Mouse (Mus musculus): ENCODE measurements around the gene Gm26938.
A peak's percentile ranks its signal among the peaks of the same experiment; 100 is the strongest.

Gene Gm26938

DNA sequence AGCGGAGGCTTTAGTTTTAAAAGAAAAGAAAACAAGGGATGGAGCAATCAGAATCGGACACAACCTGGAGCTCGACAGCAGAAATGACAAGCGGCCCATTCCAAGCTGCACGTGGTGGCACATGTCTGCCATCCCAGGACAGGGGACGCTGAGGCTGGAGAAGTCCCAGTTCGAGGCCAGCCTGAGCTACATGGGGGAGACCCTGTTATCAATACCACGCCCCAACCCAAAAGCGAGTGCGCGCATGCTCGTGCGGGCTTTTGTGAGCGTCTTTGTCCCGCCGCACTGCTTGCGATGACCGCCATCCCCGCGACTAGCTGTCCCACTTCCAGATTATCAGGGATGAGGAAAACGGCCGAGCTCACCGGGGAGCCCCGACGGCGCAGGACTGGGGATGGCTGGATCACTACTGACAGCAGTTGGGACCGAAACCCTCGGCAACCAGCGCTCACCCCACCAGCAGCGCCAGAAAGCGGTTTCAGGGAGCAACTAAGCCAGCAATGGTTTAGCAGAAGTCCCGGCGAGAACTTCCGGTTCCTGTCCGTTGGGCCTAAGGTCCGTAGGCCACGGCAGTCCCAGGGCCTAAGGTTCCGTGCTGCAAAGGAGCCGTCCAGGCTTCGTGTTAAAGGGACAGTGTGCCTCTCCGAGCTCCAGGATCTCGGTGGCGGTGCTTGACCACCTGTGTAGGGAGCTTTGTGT lies at the start of gene Gm26938, which contains the start of gene Psmg3:
TSS of gene Gm26938 (minus strand) at position 51 of the 699 bp plus-strand sequence.
TSS of gene Psmg3 (minus strand) at position 529 of the 699 bp plus-strand sequence.
- peak; percentile 90 to 96 for DNase-seq (ENCODE audit: low spot score in 2 of 2)

- no peak for DNase-seq (ENCODE audit: low spot score in 2 of 2)
Observed at GRCm38 (mm10) chr5:139871526-139871925, 45.3 kb upstream of the Gm26938 start.

DNA sequence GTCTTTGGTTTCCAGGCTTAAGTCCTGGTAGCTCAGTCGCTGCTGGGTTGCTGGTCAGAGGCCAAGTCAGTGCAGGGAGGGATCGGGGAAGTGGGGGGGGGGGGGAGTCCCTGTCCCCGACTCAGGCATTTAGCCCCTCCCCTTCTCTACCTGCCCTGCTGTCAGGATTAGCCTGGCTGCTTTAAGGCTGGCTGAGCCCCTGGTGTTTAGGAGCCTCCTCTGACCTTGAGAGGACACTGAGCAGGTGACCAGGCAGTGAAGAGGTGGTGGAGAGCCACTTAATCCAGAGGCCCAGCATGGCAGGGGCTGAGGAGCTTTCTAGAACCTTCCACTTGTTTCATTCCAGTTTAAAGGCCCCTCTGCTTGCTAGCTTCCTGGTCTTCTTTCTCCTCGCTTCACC lies 44.7 kb upstream of the Gm26938 start:
- no peak for DNase-seq (ENCODE audit: low spot score in 2 of 2)

DNA sequence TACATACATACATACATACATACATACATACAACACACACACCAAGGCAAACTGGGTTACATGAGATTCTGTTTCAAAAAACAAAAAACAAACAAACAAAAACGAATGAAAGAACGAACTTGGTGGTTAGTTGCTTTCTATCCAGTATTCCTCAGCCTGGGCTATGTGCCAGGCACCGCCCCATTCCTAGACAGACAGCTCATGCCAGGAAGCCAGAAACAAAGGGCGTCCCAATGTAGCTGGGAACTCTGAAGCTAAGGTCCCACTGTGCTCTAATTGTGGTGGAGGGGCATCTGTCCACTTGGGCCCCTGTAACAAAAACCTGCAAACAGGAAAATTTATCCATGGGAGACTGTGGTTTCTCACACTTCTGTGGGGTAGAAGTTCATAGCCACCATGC lies 36.6 kb upstream of the Gm26938 start:
- no peak for DNase-seq (ENCODE audit: low spot score in 2 of 2)

DNA sequence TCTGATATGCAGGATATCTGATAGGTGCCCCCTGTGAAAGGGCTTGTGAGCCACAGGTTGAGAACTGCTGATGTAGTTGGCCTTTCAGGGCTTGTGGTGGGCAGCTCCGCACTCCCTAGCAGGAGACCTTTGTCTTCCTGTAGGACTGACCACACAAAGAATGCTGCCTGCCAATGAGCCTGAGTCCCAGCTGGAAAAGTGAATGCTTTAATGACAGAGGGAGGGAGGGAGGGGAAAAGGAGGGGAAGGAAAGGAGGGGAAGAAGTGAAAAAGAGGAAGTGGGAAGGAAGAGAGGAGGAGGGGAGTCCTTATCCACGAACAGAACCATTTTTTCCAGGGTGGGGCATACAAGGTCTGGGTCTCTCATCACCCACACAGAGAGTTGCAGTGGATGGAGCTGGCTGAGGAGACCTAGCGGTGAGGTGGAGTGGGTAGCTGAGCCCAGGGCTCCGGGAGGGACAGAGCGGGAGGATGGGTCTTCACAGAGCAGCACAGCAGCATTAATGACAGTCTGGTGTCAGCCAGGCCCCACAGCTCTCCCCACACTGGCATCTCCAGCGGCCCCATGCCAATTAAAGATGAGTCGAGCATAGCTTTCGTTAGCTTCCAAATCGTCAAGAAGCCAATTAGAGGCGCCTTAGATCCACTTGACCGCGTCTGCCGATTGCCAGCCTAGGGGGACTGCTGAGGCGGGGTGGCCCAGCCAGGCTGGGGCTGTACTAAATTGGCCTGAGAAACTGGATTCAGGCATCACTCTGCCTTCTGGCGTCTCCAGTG lies 34.3 kb upstream of the Gm26938 start:
- DNase-seq (ENCODE audit: low spot score in 2 of 2): no peak

- DNase-seq (ENCODE audit: low spot score in 2 of 2): no peak
Observed at GRCm38 (mm10) chr5:139849626-139850320, 23.6 kb upstream of the Gm26938 start.

- no peak for DNase-seq (ENCODE audit: low spot score in 2 of 2)
Observed at GRCm38 (mm10) chr5:139839142-139839541, 12.9 kb upstream of the Gm26938 start.

- DNase-seq (ENCODE audit: low spot score in 2 of 2): peak; percentile 67 to 89
Observed at GRCm38 (mm10) chr5:139838476-139838892, 12.3 kb upstream of the Gm26938 start.

GRCm38 (mm10) chr5:139835706-139836105 lies 9.5 kb upstream of the Gm26938 start:
- DNase-seq (ENCODE audit: low spot score in 2 of 2): no peak

GRCm38 (mm10) chr5:139832125-139832524 lies 5.9 kb upstream of the Gm26938 start:
- DNase-seq (ENCODE audit: low spot score in 2 of 2): no peak

GRCm38 (mm10) chr5:139830734-139831133 lies 4.5 kb upstream of the Gm26938 start:
- no peak for DNase-seq (ENCODE audit: low spot score in 2 of 2)

DNA sequence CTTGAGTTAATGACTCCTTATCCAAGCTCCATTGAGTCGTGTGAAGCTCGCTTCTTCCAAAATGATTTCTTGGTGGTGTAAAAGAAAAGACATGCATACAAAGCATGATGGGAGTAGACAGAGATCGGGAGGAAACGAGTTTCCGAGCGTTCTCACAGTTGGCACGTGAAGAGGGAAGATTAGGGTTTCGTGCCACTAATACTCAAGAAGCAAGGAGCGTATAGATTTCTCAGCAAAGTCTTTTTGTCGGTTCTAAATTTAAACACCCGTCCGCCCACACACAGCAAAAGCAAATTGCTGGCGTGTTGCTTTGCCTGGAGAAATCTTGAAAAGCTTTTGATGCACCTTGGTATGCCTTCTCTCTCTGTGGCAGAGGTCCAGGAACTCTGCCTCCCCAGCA lies 3.2 kb upstream of the Gm26938 start:
- DNase-seq (ENCODE audit: low spot score in 2 of 2): no peak

GRCm38 (mm10) chr5:139827593-139827992 lies 1.4 kb upstream of the Gm26938 start:
- no peak for DNase-seq (ENCODE audit: low spot score in 2 of 2)

- DNase-seq (ENCODE audit: low spot score in 2 of 2): no peak
Observed at GRCm38 (mm10) chr5:139825947-139826346, 260 bp downstream of the Gm26938 start.

- no peak for DNase-seq (ENCODE audit: low spot score in 2 of 2)
Observed at GRCm38 (mm10) chr5:139824531-139824930, 1.7 kb downstream of the Gm26938 start.

- DNase-seq (ENCODE audit: low spot score in 2 of 2): no peak
Observed at GRCm38 (mm10) chr5:139821466-139822459, 4.4 kb downstream of the Gm26938 start.

DNA sequence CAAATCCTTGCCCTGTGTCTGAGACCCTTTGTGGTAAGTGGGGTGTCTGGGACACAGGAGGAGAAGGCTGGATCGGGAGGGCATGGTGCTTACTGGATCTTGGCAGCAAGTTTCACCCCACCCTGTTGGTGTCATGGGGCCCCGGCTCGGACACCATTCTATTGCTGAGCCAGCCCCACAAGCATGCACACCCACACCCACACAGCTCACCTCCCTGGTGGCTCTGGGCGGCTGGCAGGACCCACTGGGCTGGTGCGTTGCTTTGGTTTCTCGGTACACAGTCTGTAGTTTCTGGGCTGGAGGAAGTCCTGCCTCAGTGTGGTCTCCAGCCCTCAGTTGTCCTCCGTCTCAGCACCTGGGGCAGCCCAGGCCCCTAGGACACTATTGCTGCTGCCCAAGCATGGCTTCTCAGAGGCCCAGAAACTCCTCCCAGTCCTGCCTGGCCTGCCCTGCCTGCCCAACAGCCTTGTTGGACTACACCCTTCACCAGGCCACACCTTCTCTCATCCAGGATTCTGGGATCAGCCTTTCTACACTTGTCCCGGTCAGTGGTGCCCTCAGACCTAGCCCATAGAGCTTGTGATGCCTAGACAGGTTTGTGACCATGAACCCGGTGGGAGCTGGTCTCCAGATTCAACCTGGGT lies 6.5 kb downstream of the Gm26938 start, which contains the start of gene Tmem184a:
TSS of gene Tmem184a (minus strand) at position 380 of the 644 bp plus-strand sequence.
- DNase-seq (ENCODE audit: low spot score in 2 of 2): no peak

DNA sequence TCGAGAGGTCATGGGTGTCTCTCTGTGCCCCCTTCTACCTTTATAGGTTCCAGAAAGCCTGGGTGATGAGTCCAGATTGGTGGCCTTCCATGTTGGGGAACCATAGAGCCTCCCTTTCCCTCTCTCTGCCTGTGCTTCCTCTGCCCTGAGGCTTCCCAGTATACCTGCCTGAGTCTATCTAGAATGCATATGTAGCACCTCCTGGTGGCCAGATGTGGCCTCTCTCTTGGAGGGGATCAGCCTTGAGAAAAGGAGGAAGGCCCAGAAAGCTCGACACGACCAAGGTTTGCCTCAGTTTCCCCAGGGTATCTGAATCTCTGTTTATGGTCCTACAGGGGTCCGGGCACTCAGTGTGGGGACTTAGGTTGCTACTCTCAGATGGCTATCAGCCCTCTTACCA lies 7.4 kb downstream of the Gm26938 start:
- peak; percentile 84 to 88 for DNase-seq (ENCODE audit: low spot score in 2 of 2)

DNA sequence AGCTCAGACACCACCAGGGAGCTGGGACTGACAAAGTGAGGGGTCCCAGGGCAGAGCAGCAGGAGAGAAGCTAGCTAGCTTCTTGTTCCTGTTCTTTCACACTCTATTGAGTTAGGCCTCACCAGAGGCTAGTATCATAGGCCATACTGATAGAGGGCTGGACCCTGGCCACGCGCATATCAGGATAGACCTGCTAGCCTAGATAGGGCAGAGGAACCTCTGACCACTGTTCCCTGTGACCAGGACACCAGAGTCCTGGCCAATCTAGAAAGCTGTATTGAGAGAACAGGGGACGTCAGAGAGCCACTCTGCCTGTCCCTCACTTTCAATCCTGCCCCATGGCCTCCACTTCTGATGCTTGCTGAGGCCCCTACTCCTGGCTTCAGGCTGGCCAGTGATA lies 8.2 kb downstream of the Gm26938 start:
- DNase-seq (ENCODE audit: low spot score in 2 of 2): peak; percentile 50 to 70

GRCm38 (mm10) chr5:139817292-139817691 lies 8.9 kb downstream of the Gm26938 start:
- DNase-seq (ENCODE audit: low spot score in 2 of 2): peak in 1 of 2 experiments; percentile 34

Measured in spleen, postnatal 4 days (tissue).